10 mouse cellular contexts compared by ENCODE assay signal in the genomic region with DNA sequence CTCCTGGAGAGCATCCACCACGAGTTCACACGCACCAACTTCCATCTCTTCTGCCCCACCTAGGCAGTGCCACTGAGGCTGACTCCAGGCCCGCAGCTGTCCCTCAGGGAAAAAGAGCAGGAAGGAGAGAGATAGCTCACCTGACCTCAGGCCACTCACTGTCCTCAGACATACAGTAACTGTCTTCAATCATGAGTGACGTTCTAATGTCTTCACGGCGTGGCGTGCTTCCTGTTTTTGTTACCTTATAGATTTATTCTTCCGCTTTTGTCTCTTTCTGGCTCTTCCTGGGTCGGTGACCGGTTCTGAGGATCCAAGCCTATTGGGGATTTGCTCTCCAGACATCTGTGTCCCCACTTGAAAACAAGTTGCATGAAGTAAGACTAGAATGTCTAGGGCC. TPM values are rescaled to one million over a fixed set of nuclear protein-coding genes. Genes with fewer than 3 reads are reported as not detected.
DNase-seq lines count a peak whose midpoint lies in the region; ATAC-seq lines count a peak whose summit lies in the region.
"Had no signal": no experiment of that assay in that cellular context is flagged by ENCODE, and none has a peak within 500 bp of the region (broad histone marks: within the 10 kb centered on the region; RNA-seq: fewer than 3 reads in every experiment).

No protein-coding gene starts in this region.

- peaks cover 10% of the 10 kb centered on the region; the same call in 1 of the 2 replicates for H3K4me1 ChIP-seq in lung, embryonic 15.5 days
- peaks cover 4% of the 10 kb centered on the region; the same call in 1 of the 2 replicates for H3K4me1 ChIP-seq in forebrain, embryonic 12.5 days
- 0 out of 2 replicates have a peak, but pooled peaks cover 2% of the 10 kb centered on the region for H3K4me1 ChIP-seq in limb, embryonic 11.5 days (ENCODE audit: control insufficient read depth, insufficient read depth, low read length)
- H3K4me1 ChIP-seq in neural tube, embryonic 15.5 days = peaks cover 3% of the 10 kb centered on the region; the same call in 1 of the 2 replicates

- WGBS in lung, embryonic 15.5 days = 57% methylated on average over 10 of the region's 10 CpGs
- 73% methylated on average over 10 of the region's 10 CpGs for WGBS in forebrain, embryonic 12.5 days
- 67% methylated on average over 10 of the region's 10 CpGs for WGBS in limb, embryonic 11.5 days
- 70% methylated on average over 10 of the region's 10 CpGs for WGBS in neural tube, embryonic 15.5 days

- H3K9ac ChIP-seq in lung, embryonic 15.5 days = no peak overlapping the region
- H3K9ac ChIP-seq in forebrain, embryonic 12.5 days = no peak overlapping the region
- peak overlapping the region; percentile 34 for H3K9ac ChIP-seq in limb, embryonic 11.5 days (ENCODE audit: low read length)
- H3K9ac ChIP-seq in neural tube, embryonic 15.5 days (replicated peaks) = no peak overlapping the region

- no peaks in the 10 kb centered on the region for H3K36me3 ChIP-seq in lung, embryonic 15.5 days
- no peaks in the 10 kb centered on the region for H3K36me3 ChIP-seq in forebrain, embryonic 12.5 days (replicated peaks)
- no peaks in the 10 kb centered on the region for H3K36me3 ChIP-seq in limb, embryonic 11.5 days (ENCODE audit: control insufficient read depth, insufficient read depth, low read length)
- no peaks in the 10 kb centered on the region for H3K36me3 ChIP-seq in neural tube, embryonic 15.5 days

- H3K4me2 ChIP-seq in lung, embryonic 15.5 days = peak overlapping the region; percentile 49
- H3K4me2 ChIP-seq in forebrain, embryonic 12.5 days = peak overlapping the region; percentile 38
- peak overlapping the region; percentile 36 for H3K4me2 ChIP-seq in limb, embryonic 11.5 days (ENCODE audit: low read depth, severe bottlenecking)
- peak overlapping the region; percentile 49 for H3K4me2 ChIP-seq in neural tube, embryonic 15.5 days

- no peak for DNase-seq in lung, adult 18-20 months
- DNase-seq in limb, embryonic 11.5 days (ENCODE audit: low spot score) = no peak
- no peak for DNase-seq in urinary bladder, postnatal 25 days (ENCODE audit: low spot score)
- DNase-seq in left cerebral cortex, postnatal 10 days (ENCODE audit: extremely low spot score in 1 of 2, low spot score in 2 of 2) = no peak
- no peak for DNase-seq in urinary bladder, postnatal 36 days (ENCODE audit: low spot score in 2 of 2)

- H3K27ac ChIP-seq in lung, embryonic 15.5 days = no peak overlapping the region
- no peak overlapping the region for H3K27ac ChIP-seq in forebrain, embryonic 12.5 days
- no peak overlapping the region for H3K27ac ChIP-seq in limb, embryonic 11.5 days (replicated peaks; ENCODE audit: low read depth, low read length)
- H3K27ac ChIP-seq in neural tube, embryonic 15.5 days (replicated peaks) = no peak overlapping the region

- H3K27me3 ChIP-seq in lung, embryonic 15.5 days = peaks cover 4% of the 10 kb centered on the region; the same call in 1 of the 2 replicates
- peaks cover 31% of the 10 kb centered on the region for H3K27me3 ChIP-seq in forebrain, embryonic 12.5 days
- peaks cover 16% of the 10 kb centered on the region for H3K27me3 ChIP-seq in limb, embryonic 11.5 days (ENCODE audit: control insufficient read depth, insufficient read depth, low read length)
- peaks cover 21% of the 10 kb centered on the region for H3K27me3 ChIP-seq in neural tube, embryonic 15.5 days (replicated peaks)

- no peak for ATAC-seq in lung, embryonic 15.5 days (ENCODE audit: borderline replicate concordance, extremely low read depth, low FRiP score, low TSS enrichment)
- ATAC-seq in forebrain, embryonic 12.5 days (ENCODE audit: low FRiP score) = no peak
- no peak for ATAC-seq in limb, embryonic 11.5 days (ENCODE audit: insufficient number of reproducible peaks, low FRiP score, low TSS enrichment, low read depth)
- ATAC-seq in neural tube, embryonic 15.5 days (ENCODE audit: low FRiP score) = no peak

- H3K4me3 ChIP-seq in lung, embryonic 15.5 days = peak overlapping the region; percentile 21; the same call in 1 of the 2 replicates
- peak overlapping the region; percentile 21 for H3K4me3 ChIP-seq in forebrain, embryonic 12.5 days (replicated peaks)
- H3K4me3 ChIP-seq in limb, embryonic 11.5 days (ENCODE audit: low read depth, low read length) = 0 out of 2 replicates have a peak overlapping the region, but pooled peaks have one; percentile 8
- H3K4me3 ChIP-seq in neural tube, embryonic 15.5 days (replicated peaks) = peak overlapping the region; percentile 23

- intact Hi-C loops in left cerebral cortex, postnatal 10 days (cut with DNase I) = loop anchor here (10.0 kb wide), 1 partner anchor 310 kb away; no protein-coding TSS in a partner anchor

- H3K9me3 ChIP-seq in lung, embryonic 15.5 days = no peaks in the 10 kb centered on the region
- no peaks in the 10 kb centered on the region for H3K9me3 ChIP-seq in forebrain, embryonic 12.5 days
- H3K9me3 ChIP-seq in limb, embryonic 11.5 days (ENCODE audit: control insufficient read depth, low read length) = no peaks in the 10 kb centered on the region
- no peaks in the 10 kb centered on the region for H3K9me3 ChIP-seq in neural tube, embryonic 15.5 days (replicated peaks)

RNA-seq across cellular contexts. Expression of gene Matn4, which starts 9.6 kb away (rescaled TPM):
- 41.3 and 42.7 TPM in 2 replicates for polyA plus RNA-seq in lung, embryonic 15.5 days (2015; fragmentation: Nextera tagmentation; extraction: Ambion mirVana)
- 3.3 and 4.0 TPM in 2 replicates for polyA plus RNA-seq in forebrain, embryonic 12.5 days (2016; fragmentation: Nextera tagmentation; extraction: Ambion mirVana)
- polyA plus RNA-seq in limb, embryonic 11.5 days (2014; fragmentation: Nextera tagmentation; extraction: Ambion mirVana) = 2.7 and 3.6 TPM in 2 replicates
- polyA plus RNA-seq in neural tube, embryonic 15.5 days (2015; fragmentation: Nextera tagmentation; extraction: Ambion mirVana) = 8.5 and 11.1 TPM in 2 replicates
- total RNA-seq in left cerebral cortex, postnatal 10 days (2021) = 10 to 100 TPM; 13.0 to 14.9 TPM
- total RNA-seq: MEL had no signal

RNA-seq across cellular contexts. Expression of gene Rbpjl, which starts 11.6 kb away (rescaled TPM):
- polyA plus RNA-seq in lung, embryonic 15.5 days (2015; fragmentation: Nextera tagmentation; extraction: Ambion mirVana) = 9.4 and 10.7 TPM in 2 replicates
- 0.08 and 0.09 TPM in 2 replicates for polyA plus RNA-seq in forebrain, embryonic 12.5 days (2016; fragmentation: Nextera tagmentation; extraction: Ambion mirVana)
- polyA plus RNA-seq in limb, embryonic 11.5 days (2014; fragmentation: Nextera tagmentation; extraction: Ambion mirVana) = 0.04 and 0.16 TPM in 2 replicates
- 0.17 and 0.61 TPM in 2 replicates for polyA plus RNA-seq in neural tube, embryonic 15.5 days (2015; fragmentation: Nextera tagmentation; extraction: Ambion mirVana)
- under 1 TPM; 0.41 to 0.79 TPM for total RNA-seq in left cerebral cortex, postnatal 10 days (2021)
- total RNA-seq: MEL had no signal
- polyA plus RNA-seq: large intestine, adult 2 months had no signal

RNA-seq across cellular contexts. Expression of gene Slpi, which starts 25.7 kb away (rescaled TPM):
- polyA plus RNA-seq in lung, embryonic 15.5 days (2015; fragmentation: Nextera tagmentation; extraction: Ambion mirVana) = 1.4 and 1.6 TPM in 2 replicates
- polyA plus RNA-seq in forebrain, embryonic 12.5 days (2016; fragmentation: Nextera tagmentation; extraction: Ambion mirVana) = 0.41 TPM in 1 of 2 replicates, not detected in the other
- 0.43 and 0.76 TPM in 2 replicates for polyA plus RNA-seq in limb, embryonic 11.5 days (2014; fragmentation: Nextera tagmentation; extraction: Ambion mirVana)
- 0.36 and 0.43 TPM in 2 replicates for polyA plus RNA-seq in neural tube, embryonic 15.5 days (2015; fragmentation: Nextera tagmentation; extraction: Ambion mirVana)
- under 1 TPM; 0.62 to 0.93 TPM for total RNA-seq in left cerebral cortex, postnatal 10 days (2021)
- total RNA-seq: MEL had no signal

RNA-seq across cellular contexts. Expression of gene Sdc4, which starts 29.1 kb away (rescaled TPM):
- polyA plus RNA-seq in lung, embryonic 15.5 days (2015; fragmentation: Nextera tagmentation; extraction: Ambion mirVana) = 161 and 178 TPM in 2 replicates
- polyA plus RNA-seq in forebrain, embryonic 12.5 days (2016; fragmentation: Nextera tagmentation; extraction: Ambion mirVana) = 12.1 and 12.6 TPM in 2 replicates
- 22.6 and 23.6 TPM in 2 replicates for polyA plus RNA-seq in limb, embryonic 11.5 days (2014; fragmentation: Nextera tagmentation; extraction: Ambion mirVana)
- 9.0 and 26.2 TPM in 2 replicates for polyA plus RNA-seq in neural tube, embryonic 15.5 days (2015; fragmentation: Nextera tagmentation; extraction: Ambion mirVana)
- total RNA-seq in left cerebral cortex, postnatal 10 days (2021) = 10 to 100 TPM; 35.9 to 56.8 TPM
- total RNA-seq: MEL had no signal

RNA-seq across cellular contexts. Expression of gene Sys1, which starts 42.2 kb away (rescaled TPM):
- polyA plus RNA-seq in lung, embryonic 15.5 days (2015; fragmentation: Nextera tagmentation; extraction: Ambion mirVana) = 65.8 and 69.0 TPM in 2 replicates
- polyA plus RNA-seq in forebrain, embryonic 12.5 days (2016; fragmentation: Nextera tagmentation; extraction: Ambion mirVana) = 60.5 and 67.4 TPM in 2 replicates
- 52.6 and 53.6 TPM in 2 replicates for polyA plus RNA-seq in limb, embryonic 11.5 days (2014; fragmentation: Nextera tagmentation; extraction: Ambion mirVana)
- 86.8 and 92.7 TPM in 2 replicates for polyA plus RNA-seq in neural tube, embryonic 15.5 days (2015; fragmentation: Nextera tagmentation; extraction: Ambion mirVana)
- 10 to 100 TPM; 40.9 to 41.8 TPM for total RNA-seq in left cerebral cortex, postnatal 10 days (2021)
